Mouse (Mus musculus): Measurements from ENCODE around the gene Golga7b.

DNA sequence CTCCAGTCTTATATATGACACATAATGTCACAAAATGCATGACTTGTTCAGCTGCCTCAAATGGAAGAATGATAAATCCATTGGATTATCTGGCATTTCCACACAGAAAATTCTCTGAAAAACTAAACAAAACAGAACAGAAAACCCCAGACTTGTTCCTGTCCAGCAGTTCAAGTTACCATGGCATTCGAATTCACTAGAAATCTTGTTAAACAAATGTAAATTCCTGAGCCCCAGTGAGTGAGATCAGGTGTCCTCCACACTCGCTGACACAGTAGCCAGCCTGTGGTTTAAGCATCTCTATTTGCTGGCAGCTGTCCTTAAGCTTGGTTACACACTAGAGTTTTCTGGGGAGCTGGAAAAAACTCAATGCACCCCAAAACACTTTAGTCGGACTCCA is 16.1 kb downstream of the Golga7b start:
- TF ChIP-seq GATA1 (IDR thresholded peaks at IDR 0.05; ENCODE audit: borderline replicate concordance, low read length) = no peak
- no peak for TF ChIP-seq FLI1 (IDR thresholded peaks at IDR 0.05; ENCODE audit: low read length)
